Mouse (Mus musculus): ENCODE data around the gene Wfikkn1. TPM values are rescaled to one million over a fixed set of nuclear protein-coding genes. Genes with fewer than 3 reads are reported as not detected.
A peak's percentile ranks its signal among the peaks of the same experiment; 100 is the strongest.

Gene Wfikkn1
- polyA plus RNA-seq, 1 experiment from 2014 or later: 1.1 TPM

- no peaks in the 10 kb centered on the region; the same call in 1 of the 2 replicates for H3K27me3 ChIP-seq (ENCODE audit: control insufficient read depth, insufficient read depth, low read length)
- no peak for ATAC-seq (ENCODE audit: low FRiP score)
- peaks cover 25% of the 10 kb centered on the region for H3K36me3 ChIP-seq (ENCODE audit: control insufficient read depth, insufficient read depth, low read length)
- no peak overlapping the region for H3K27ac ChIP-seq (ENCODE audit: low read depth, low read length)
- 40% methylated on average over 3 of the region's 3 CpGs for WGBS
- no peaks in the 10 kb centered on the region for H3K9me3 ChIP-seq (ENCODE audit: control insufficient read depth, low read length)
- H3K4me2 ChIP-seq: peak overlapping the region; percentile 52; the same call in 1 of the 2 replicates
- DNase-seq (ENCODE audit: low spot score, missing footprints): no peak
- H3K4me3 ChIP-seq (ENCODE audit: low read depth, low read length): no peak overlapping the region
- H3K4me1 ChIP-seq (ENCODE audit: control insufficient read depth, insufficient read depth, low read length): peaks cover 39% of the 10 kb centered on the region
- no peak overlapping the region for H3K9ac ChIP-seq (ENCODE audit: low read length)
Observed at GRCm38 (mm10) chr17:25837533-25837932, 43.1 kb downstream of the Wfikkn1 start.

GRCm38 (mm10) chr17:25837076-25837410 is 43.6 kb downstream of the Wfikkn1 start, which contains the start of gene Rhbdl1:
Gene Rhbdl1, minus strand, starts transcription at chr17:25837295.
- 1% methylated on average over 27 of the region's 29 CpGs for WGBS
- Histone ChIP-seq H3K4me1 (ENCODE audit: control insufficient read depth, insufficient read depth, low read length) (peaks cover 40% of the 10 kb centered on the region), H3K27ac (ENCODE audit: low read depth, low read length) (no peak within 1 kb of the TSS; the same call in 1 of the 2 replicates)

GRCm38 (mm10) chr17:25836397-25837075 is 44.1 kb downstream of the Wfikkn1 start:
- WGBS: 23% methylated on average over 23 of the region's 23 CpGs

More at GRCm38 (mm10) chr17:25837076-25837410, 43.6 kb downstream of the Wfikkn1 start, which contains the start of gene Rhbdl1:
- Histone ChIP-seq H3K27me3 (ENCODE audit: control insufficient read depth, insufficient read depth, low read length) (no peaks in the 10 kb centered on the region; the same call in 1 of the 2 replicates), H3K4me2 (peak within 1 kb of the TSS; percentile 52), H3K36me3 (ENCODE audit: control insufficient read depth, insufficient read depth, low read length) (peaks cover 23% of the 10 kb centered on the region), H3K4me3 (ENCODE audit: low read depth, low read length) (peak within 1 kb of the TSS; percentile 29), H3K9me3 (ENCODE audit: control insufficient read depth, low read length) (no peaks in the 10 kb centered on the region), H3K9ac (ENCODE audit: low read length) (peak within 1 kb of the TSS; percentile 43)
- ATAC-seq (ENCODE audit: low FRiP score) (no peak), DNase-seq (ENCODE audit: low spot score, missing footprints) (peak; percentile 95)

GRCm38 (mm10) chr17:25835816-25836215 is 44.8 kb downstream of the Wfikkn1 start:
- DNase-seq (ENCODE audit: low spot score, missing footprints) (no peak), ATAC-seq (ENCODE audit: low FRiP score) (no peak)
- Histone ChIP-seq H3K9ac (ENCODE audit: low read length) (no peak overlapping the region), H3K4me3 (ENCODE audit: low read depth, low read length) (no peak overlapping the region), H3K27ac (ENCODE audit: low read depth, low read length) (no peak overlapping the region; the same call in 1 of the 2 replicates), H3K4me1 (ENCODE audit: control insufficient read depth, insufficient read depth, low read length) (peaks cover 52% of the 10 kb centered on the region), H3K9me3 (ENCODE audit: control insufficient read depth, low read length) (no peaks in the 10 kb centered on the region), H3K27me3 (ENCODE audit: control insufficient read depth, insufficient read depth, low read length) (no peaks in the 10 kb centered on the region; the same call in 1 of the 2 replicates), H3K4me2 (no peak overlapping the region), H3K36me3 (ENCODE audit: control insufficient read depth, insufficient read depth, low read length) (peaks cover 19% of the 10 kb centered on the region)
- 96% methylated on average over 16 of the region's 16 CpGs for WGBS

More at GRCm38 (mm10) chr17:25836397-25837075, 44.1 kb downstream of the Wfikkn1 start:
- Histone ChIP-seq H3K27ac (ENCODE audit: low read depth, low read length) (no peak overlapping the region; the same call in 1 of the 2 replicates), H3K4me1 (ENCODE audit: control insufficient read depth, insufficient read depth, low read length) (peaks cover 45% of the 10 kb centered on the region), H3K9me3 (ENCODE audit: control insufficient read depth, low read length) (no peaks in the 10 kb centered on the region), H3K36me3 (ENCODE audit: control insufficient read depth, insufficient read depth, low read length) (peaks cover 18% of the 10 kb centered on the region), H3K4me3 (ENCODE audit: low read depth, low read length) (peak overlapping the region; percentile 29), H3K4me2 (peak overlapping the region; percentile 52), H3K9ac (ENCODE audit: low read length) (peak overlapping the region; percentile 43), H3K27me3 (ENCODE audit: control insufficient read depth, insufficient read depth, low read length) (no peaks in the 10 kb centered on the region; the same call in 1 of the 2 replicates)
- ATAC-seq (ENCODE audit: low FRiP score) (no peak), DNase-seq (ENCODE audit: low spot score, missing footprints) (no peak)

GRCm38 (mm10) chr17:25835301-25835700 is 45.4 kb downstream of the Wfikkn1 start:
- Histone ChIP-seq H3K4me3 (ENCODE audit: low read depth, low read length) (no peak overlapping the region), H3K36me3 (ENCODE audit: control insufficient read depth, insufficient read depth, low read length) (peaks cover 17% of the 10 kb centered on the region), H3K9me3 (ENCODE audit: control insufficient read depth, low read length) (no peaks in the 10 kb centered on the region), H3K4me2 (no peak overlapping the region), H3K4me1 (ENCODE audit: control insufficient read depth, insufficient read depth, low read length) (peaks cover 52% of the 10 kb centered on the region), H3K27me3 (ENCODE audit: control insufficient read depth, insufficient read depth, low read length) (no peaks in the 10 kb centered on the region; the same call in 1 of the 2 replicates), H3K9ac (ENCODE audit: low read length) (no peak overlapping the region), H3K27ac (ENCODE audit: low read depth, low read length) (no peak overlapping the region)
- 94% methylated on average over 7 of the region's 7 CpGs for WGBS
- ATAC-seq (ENCODE audit: low FRiP score) (no peak), DNase-seq (ENCODE audit: low spot score, missing footprints) (no peak)

- Histone ChIP-seq H3K9ac (ENCODE audit: low read length) (peak overlapping the region; percentile 67), H3K36me3 (ENCODE audit: control insufficient read depth, insufficient read depth, low read length) (peaks cover 16% of the 10 kb centered on the region; the same call in 1 of the 2 replicates), H3K4me2 (peak overlapping the region; percentile 96), H3K27me3 (ENCODE audit: control insufficient read depth, insufficient read depth, low read length) (no peaks in the 10 kb centered on the region; the same call in 1 of the 2 replicates), H3K4me3 (ENCODE audit: low read depth, low read length) (peak overlapping the region; percentile 71; the same call in 1 of the 2 replicates), H3K4me1 (ENCODE audit: control insufficient read depth, insufficient read depth, low read length) (peaks cover 58% of the 10 kb centered on the region), H3K27ac (ENCODE audit: low read depth, low read length) (no peak overlapping the region), H3K9me3 (ENCODE audit: control insufficient read depth, low read length) (no peaks in the 10 kb centered on the region)
- DNase-seq (ENCODE audit: low spot score, missing footprints) (no peak), ATAC-seq (ENCODE audit: low FRiP score) (no peak)
- 89% methylated on average over 12 of the region's 12 CpGs for WGBS
Observed at GRCm38 (mm10) chr17:25834595-25835222, 45.9 kb downstream of the Wfikkn1 start.

GRCm38 (mm10) chr17:25833961-25834594 is 46.6 kb downstream of the Wfikkn1 start:
- Histone ChIP-seq H3K27me3 (ENCODE audit: control insufficient read depth, insufficient read depth, low read length) (no peaks in the 10 kb centered on the region; the same call in 1 of the 2 replicates), H3K27ac (ENCODE audit: low read depth, low read length) (peak overlapping the region; percentile 84), H3K4me1 (ENCODE audit: control insufficient read depth, insufficient read depth, low read length) (peaks cover 62% of the 10 kb centered on the region), H3K4me3 (ENCODE audit: low read depth, low read length) (peak overlapping the region; percentile 71), H3K36me3 (ENCODE audit: control insufficient read depth, insufficient read depth, low read length) (peaks cover 14% of the 10 kb centered on the region; the same call in 1 of the 2 replicates), H3K9me3 (ENCODE audit: control insufficient read depth, low read length) (no peaks in the 10 kb centered on the region), H3K9ac (ENCODE audit: low read length) (peak overlapping the region; percentile 67), H3K4me2 (peak overlapping the region; percentile 96)
- DNase-seq (ENCODE audit: low spot score, missing footprints) (no peak), ATAC-seq (ENCODE audit: low FRiP score) (no peak)
- WGBS: 73% methylated on average over 6 of the region's 6 CpGs

GRCm38 (mm10) chr17:25833291-25833663 is 47.4 kb downstream of the Wfikkn1 start, which contains the start of gene Stub1:
Gene Stub1, minus strand, starts transcription at chr17:25833404.
- Histone ChIP-seq H3K4me3 (ENCODE audit: low read depth, low read length) (peak within 1 kb of the TSS; percentile 71), H3K36me3 (ENCODE audit: control insufficient read depth, insufficient read depth, low read length) (peaks cover 11% of the 10 kb centered on the region; the same call in 1 of the 2 replicates), H3K27ac (ENCODE audit: low read depth, low read length) (peak within 1 kb of the TSS; percentile 84), H3K9ac (ENCODE audit: low read length) (peak within 1 kb of the TSS; percentile 79), H3K4me2 (peak within 1 kb of the TSS; percentile 96), H3K4me1 (ENCODE audit: control insufficient read depth, insufficient read depth, low read length) (peaks cover 67% of the 10 kb centered on the region), H3K9me3 (ENCODE audit: control insufficient read depth, low read length) (no peaks in the 10 kb centered on the region), H3K27me3 (ENCODE audit: control insufficient read depth, insufficient read depth, low read length) (no peaks in the 10 kb centered on the region; the same call in 1 of the 2 replicates)
- DNase-seq (ENCODE audit: low spot score, missing footprints): no peak
- under 1% methylated on average over 24 of the region's 24 CpGs for WGBS
- ATAC-seq (ENCODE audit: low FRiP score): peak; percentile 78
